Mouse (Mus musculus) frontal cortex, adult 2 months (tissue): Measurements from ENCODE around the gene Gm28043. TPM values are rescaled to one million over a fixed set of nuclear protein-coding genes. Genes with fewer than 3 reads are reported as not detected.
"Not testable (repeated sequence)": the region's sequence is repeated elsewhere in the genome, so short reads cannot be mapped to it uniquely, and the experiment has no call there.

Experiments used
- DNase-seq, 2 experiments: peaks; one replicate each; pipeline ENCODE4 v3.0.0; 2022; ENCODE audit warnings: low spot score in 1 of 2; ENCODE audit errors: extremely low spot score in 1 of 2
- polyA plus RNA-seq: library from polyadenylated mRNA; depleted of rRNA; stranded (reverse); fragments of >200 nt; gene quantifications from 2 replicates; pipeline ENCODE4 v1.2.3, GENCODE M21; 2012; rRNA removed

Gene Gm28043
- 2.7 and 3.3 TPM in 2 replicates for polyA plus RNA-seq

DNA sequence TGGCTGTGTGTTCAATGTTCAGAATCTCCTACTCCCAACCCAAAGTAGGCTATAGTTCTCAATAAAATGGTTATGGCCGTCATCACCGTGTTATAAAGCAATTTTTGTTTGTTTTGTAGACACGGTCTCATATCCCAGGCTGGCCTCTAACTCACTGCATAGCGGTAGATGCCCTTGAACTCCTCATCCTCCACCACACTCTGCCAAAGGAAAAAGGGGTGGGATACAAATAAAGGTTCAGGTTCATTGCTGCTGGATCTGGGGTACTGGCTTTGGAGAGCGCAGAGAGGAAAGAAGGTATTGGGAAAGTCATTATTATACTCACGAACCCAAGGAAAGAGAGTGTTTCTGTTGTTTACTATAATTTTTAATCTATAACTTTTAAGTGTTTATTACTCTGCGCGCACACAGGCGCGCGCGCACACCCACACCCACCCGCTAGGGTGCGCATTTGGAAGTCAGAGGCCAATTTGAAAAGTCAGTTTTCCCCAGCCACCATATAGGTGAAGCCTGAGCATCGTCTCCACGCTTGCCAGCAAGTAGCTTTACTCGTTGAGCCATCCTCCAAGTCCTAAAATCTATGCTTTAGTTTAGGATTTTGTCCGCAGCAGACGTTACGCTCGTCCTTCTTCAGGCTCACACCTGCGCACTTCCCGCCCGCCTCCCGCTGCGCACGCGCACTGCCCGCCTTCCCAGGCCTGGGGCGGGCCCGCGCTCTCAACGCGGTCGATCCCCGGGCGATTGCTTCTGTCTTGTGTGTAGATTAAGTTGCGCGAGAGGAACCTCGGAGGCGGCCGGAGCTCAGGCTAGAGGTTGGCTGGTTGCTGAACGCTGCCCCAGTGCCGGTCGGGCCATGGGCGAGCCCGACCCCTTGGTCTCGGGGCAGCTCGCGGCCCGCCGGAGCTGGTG, at the start of gene Gm28043, which contains the start of gene Rnf8:
TSS of gene Gm28043 (plus strand) at position 762 of the 909 bp plus-strand sequence.
TSS of gene Rnf8 (plus strand) at position 676 of the 909 bp plus-strand sequence.
- DNase-seq, result peak; percentile 85 to 94

DNA sequence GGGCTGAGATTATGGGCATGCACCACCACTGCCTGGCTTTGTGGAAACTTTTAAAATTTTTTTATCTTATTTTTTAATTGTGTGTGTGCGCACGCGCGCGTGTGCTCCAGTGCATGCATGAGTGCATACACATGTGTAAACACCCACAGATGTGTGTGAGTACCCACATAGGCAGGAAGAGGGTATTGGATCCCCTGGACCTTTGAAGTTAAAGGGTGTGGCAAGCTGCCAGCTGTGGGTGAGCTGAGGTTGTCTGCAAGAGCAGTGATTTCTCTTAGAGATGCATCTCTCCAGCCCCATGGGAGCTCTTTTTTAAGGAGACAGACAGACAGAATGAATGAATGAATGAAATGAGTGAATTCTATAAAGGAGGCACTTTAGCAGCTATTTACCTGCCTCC, 49.2 kb upstream of the Gm28043 start:
- DNase-seq, result no peak

DNA sequence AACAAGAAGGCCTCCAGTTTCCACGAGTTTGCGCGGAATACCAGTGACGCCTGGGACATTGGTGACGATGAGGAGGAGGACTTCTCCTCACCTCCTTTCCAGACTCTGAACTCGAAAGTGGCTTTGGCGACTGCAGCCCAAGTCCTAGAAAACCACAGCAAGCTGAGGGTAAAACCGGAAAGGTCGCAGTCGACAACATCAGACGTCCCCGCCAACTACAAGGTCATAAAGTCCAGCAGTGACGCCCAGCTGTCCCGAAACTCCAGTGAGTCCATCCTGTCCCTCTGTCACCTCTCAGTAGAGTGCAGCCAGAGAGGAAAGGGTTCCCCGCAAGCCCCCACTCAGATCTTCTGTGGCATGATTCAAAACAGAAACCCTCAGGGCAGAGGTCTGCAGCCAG, 46.2 kb upstream of the Gm28043 start:
- DNase-seq, result no peak

DNA sequence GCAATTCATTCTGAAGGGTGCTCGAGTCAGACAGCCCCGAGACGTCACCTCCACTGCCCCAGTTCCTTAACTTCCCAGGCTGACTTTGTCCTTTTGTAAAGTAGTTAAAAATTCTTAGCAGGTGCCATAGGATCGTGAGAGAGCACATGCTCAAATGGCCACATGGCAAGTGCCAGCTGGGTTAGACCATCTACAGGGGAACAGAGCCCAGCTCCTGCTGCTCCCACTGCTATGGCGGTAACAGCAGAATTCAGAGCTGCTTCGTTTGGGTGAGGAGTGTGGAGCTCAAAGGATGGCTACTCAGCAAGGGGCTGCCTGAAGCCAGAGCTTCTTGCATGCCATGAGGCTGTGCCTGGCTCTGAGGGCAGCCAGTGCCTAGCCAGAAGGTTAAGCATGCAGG, 44.8 kb upstream of the Gm28043 start:
- DNase-seq, result no peak

DNA sequence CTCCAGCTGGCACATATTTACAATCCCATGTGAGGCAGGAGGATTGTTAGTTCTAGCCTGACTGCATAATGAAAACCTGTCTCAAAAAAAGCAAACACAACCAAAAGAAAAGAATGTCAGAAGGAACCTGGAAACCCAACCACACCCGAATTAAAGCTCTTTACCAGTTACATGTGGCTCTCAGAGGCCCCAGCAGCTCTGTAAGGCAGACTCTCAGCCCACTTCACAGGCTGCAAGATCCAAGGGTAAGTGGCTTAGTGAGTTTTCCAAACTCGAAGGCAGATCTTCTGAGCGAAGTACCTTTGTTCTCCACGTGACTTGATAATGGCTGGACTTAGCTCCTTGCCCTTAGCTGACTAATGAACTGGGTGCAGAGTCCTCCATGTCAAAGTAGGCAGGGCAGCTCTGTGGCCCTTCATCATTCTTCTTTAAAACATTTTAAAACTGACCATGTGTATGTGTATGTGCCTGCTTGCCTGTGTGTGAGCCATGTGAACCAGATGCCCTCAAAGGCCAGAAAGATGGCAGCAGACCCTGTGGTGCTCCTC, 35.0 kb upstream of the Gm28043 start:
- DNase-seq, result no peak

DNA sequence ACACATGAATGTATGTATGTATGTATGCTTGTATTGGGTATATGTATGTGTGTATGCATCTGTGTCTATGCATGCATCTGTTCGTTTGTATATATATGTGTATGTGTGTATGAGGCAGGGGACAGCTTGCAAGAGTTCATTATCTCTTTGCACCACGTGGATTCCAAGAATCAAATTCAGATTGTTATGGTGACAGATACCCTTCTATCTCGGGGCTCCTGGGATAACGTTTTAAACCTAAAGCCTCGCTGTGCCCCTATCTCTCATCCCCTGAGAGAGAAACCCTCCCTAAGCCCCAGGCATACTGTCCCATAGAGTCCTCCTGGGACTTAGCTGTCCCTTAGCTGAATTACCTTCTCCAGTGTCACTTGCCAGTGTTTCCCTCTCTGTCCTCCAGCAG, 31.1 kb upstream of the Gm28043 start:
- no peak for DNase-seq

DNA sequence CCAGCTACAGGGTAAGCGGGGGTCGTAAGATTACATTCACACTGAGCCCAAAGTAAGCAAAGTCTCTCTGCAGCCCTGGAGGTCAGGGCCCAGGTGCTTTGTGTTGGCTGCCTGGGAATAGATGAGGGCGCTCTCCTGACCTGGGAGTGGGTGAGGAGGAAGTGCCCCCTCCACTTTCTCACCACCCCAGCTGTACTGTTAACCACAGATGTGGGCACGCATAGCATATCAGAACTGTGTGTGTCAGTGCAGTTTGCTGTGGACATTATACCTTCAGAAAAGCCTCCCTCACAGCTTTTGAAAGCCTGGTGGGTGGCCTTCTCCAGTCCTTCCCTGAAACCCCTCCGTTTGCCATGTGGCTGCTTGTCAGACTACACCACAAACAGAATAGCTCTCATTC, 30.4 kb upstream of the Gm28043 start:
- no peak for DNase-seq

DNA sequence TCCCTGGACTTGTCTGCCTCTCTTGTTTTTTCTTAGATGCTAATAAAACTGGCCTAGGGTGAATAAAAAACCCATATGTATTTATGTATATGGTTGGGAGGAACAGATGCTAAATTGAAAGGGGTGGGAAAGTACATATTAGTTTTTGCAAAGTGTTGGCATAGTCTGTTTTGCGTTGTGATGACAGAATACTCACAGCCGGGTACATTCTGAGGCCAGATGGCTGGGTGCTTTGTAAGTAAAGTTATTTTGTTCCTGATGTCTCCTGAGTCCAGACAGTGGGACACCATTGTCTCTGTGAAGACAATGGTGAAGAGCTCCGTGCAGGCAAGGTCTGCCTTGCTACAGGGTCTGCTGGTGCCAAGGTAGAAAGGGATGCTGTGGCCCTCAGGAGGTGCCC, 29.9 kb upstream of the Gm28043 start:
- DNase-seq, result no peak

DNA sequence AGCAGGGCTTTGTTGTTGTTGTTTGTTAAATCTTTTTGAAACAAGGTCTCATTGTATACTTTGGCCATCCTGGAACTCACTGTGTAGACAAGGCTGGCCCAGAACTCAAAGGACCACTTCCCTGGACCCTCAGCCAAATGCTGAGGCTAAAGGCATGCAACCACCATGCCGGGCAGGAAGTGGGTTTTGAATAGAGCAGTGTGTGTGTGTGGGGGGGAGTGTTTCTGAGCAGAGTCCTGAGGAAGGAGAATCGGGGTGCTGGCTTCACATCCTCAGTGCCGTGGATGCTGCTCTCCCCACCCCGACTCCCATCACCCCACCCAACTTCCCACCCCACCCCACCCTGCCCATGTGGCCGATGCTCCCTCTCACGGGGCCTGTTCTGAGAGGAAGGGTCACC, 29.2 kb upstream of the Gm28043 start:
- no peak for DNase-seq

DNA sequence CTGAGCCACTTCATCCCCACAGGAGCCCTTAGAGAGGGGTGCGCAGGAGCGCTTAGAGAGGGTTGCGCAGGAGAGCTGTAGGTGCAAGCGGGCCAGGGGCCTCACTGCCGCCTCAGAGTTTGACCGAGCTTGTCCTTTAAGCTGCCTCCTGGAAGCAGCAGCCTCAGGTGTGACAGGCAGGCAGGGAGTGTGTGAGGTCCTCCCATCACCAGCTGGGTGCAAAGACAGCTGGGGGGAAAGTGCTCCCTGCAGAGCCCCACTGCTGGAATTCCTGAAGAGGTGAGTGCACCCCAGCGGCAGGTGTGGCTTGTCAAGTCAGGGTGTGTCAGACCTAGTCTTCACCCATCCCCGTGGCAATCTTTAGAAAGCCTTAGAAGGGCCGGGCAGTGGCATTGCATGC, 27.8 kb upstream of the Gm28043 start:
- no peak for DNase-seq

DNA sequence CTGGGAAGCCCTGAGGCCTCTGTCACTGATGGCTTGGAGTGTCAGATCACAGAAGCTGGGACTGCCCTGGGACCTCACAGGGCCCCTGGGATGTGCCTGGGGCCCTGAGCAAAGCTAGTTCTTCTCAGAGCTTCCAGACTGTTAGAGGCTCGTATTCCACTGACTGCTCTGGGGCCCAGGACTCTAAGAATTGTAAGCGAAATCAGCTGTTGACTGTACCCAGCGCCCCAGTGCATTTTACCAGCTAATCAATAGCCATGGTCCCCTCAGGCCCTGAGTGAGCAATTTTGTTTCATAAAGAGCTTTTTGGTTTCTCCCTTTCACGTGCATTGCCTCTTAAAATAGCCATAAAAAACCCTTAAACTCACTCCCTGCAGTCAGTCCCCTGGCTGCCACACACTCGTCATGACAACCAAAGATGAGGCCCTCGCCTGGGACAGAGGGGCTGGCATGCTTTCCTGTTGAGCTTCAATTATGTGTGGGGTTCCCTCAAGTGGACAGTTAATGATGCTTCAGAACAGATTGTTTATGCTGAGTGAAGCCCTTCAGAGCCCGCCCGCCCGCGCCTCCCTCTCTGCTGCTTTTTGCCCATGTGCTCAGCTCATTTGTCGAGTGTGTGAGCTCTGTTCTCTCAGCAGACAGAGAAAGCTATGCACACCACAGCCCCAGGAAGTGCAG, 25.3 kb upstream of the Gm28043 start:
- DNase-seq, result no peak

DNA sequence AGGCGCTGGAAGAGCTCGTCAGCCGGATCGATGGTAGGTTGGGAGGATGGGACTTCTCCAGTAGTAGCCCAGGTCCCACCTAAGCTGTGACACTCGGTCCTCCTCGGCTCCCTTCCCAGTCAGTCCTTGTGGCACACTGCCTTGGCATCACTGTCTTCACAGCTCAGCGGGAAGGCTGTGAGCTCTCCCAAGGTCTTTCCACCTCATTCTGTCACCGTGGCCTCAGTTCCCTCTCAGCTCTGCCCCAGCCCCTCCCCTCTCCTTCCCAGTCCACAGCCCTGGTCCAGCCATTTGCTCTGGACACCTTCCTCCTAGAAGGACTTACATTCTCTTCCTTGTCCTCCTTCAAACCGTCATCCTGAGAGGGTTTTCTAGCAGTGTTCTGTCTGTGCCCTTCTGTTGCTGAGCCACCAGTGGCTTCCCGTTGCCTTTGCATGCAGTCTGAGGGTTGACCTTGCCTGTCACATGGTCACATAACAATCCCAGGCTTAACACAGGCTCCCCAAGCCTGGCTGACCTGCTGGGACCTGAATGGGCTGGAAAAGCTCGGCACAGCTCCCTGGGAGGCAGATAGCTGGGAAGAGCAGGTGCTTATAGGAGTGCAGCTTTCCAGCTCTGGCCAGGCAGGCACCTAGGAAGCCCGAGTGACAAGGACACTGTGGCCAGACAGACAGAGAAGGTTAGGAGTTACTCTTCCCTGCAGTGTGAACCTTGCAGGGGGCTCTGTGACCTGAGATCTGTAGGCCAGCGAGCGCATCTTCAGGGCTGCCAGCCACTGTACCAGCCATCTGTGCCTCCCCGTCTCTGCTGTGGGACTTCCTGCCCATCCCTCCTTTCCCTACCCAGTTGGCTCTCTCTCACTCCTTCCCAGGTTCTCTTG, 18.5 kb upstream of the Gm28043 start:
- DNase-seq, result no peak

DNA sequence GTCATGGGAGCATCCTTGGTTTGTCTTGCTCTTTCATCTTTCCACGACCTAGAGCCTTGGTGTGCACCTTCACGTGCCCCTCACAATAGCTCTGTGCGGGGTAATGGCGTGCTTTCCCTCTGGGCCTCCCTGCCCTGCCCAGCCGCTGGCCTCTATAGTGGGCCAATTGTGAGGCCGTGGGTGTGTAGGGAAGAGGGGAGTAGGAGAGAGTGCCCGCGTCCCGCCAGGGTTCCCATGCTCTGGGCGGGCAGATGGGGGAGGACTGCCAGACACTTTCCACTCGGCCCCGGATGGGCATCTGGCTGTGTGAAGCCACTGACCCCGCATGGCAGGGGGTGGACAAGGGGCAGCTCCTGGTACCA, 17.9 kb upstream of the Gm28043 start:
- no peak for DNase-seq

DNA sequence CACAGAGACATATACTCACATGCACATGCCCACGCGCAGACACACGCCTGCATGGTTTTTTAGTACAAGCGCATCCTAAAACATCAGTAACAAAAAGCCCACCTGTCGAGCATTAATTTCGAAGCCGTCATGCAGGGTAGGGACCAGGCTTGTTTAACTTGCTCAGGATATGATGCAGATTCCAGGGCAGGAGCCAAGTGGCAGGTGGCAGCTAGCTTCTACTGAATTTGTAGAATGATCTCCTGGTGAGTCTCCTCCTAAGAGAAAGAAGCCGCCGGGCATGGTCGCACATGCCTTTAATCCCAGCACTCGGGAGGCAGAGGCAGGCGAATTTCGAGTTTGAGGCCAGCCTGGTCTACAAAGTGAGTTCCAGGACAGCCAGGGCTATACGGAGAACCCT, 15.6 kb upstream of the Gm28043 start:
- no peak for DNase-seq

DNA sequence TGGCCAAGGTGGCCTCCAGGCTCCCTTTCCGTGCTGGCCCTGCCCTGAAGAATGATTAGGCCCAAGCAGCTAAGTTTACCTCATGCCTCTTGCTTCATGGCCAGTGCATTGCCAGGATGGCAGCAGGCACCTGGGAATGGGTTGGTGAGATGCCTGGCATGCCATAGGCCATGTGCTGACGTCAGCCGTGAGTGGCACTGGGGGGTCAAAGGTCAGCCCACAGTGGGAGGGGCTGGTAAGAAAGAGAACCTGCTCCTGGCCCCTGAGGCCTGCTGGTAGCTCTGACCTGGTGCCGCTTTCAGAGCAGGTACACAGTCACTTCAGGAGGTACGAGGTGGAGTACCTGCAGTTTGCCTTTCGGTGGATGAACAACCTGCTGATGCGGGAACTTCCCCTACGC, 15.1 kb upstream of the Gm28043 start:
- no peak for DNase-seq

DNA sequence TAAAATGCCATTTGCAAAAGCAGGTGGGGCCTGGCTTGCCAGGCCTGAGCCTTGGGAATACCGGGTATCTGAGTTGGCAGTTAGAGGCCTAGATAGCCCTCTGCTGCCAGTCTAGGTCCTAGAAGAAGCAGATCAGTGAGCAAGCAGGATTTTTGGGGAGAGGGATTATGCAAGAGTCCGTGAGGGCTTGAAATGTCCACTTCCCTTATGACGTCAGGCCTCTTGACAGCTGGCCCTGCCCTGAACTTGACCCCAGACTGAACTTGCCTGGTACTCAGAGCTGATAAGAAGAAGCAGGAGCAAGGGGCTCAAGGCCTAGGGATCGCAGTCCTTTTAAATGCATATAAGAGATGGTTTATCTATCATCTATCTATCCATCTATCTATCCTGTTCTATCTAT, 13.3 kb upstream of the Gm28043 start:
- no peak for DNase-seq

DNA sequence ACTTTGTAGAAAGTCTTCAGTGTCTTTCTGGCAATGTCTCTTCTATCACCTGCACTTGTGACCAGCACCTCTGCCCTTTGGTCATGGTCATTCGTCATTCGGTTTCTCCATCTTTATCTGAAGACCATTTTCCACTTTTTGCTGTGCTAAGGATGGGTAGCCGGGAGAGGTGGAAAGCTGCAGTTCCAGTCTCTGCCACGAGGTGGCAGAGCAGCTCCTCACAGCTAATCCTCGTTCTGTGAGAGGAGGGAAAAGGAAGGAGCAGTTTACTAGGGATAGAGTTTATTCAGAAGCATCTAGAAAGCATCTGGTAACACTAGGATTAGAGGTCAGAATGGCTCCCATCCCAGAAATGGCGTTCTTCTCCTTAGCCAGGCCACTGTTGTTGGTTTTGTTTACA, 11.4 kb upstream of the Gm28043 start:
- DNase-seq, result peak in 1 of 2 experiments; percentile 88

DNA sequence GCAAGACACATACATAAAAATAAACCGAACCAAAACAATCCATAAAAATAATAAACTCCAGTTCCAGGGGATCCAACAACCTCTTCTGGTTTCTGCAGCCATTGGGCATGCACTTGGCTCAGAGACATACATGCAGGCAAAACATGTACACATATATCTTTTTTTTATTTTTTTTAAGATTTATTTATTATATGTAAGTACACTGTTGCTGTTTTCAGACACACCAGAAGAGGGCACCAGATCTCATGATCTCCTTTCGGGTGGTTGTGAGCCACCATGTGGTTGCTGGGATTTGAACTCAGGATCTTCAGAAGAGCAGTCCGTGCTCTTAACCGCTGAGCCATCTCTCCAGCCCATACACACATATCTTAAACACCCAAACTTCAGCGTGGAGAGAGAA, 1.2 kb upstream of the Gm28043 start:
- not testable (repeated sequence) for DNase-seq

DNA sequence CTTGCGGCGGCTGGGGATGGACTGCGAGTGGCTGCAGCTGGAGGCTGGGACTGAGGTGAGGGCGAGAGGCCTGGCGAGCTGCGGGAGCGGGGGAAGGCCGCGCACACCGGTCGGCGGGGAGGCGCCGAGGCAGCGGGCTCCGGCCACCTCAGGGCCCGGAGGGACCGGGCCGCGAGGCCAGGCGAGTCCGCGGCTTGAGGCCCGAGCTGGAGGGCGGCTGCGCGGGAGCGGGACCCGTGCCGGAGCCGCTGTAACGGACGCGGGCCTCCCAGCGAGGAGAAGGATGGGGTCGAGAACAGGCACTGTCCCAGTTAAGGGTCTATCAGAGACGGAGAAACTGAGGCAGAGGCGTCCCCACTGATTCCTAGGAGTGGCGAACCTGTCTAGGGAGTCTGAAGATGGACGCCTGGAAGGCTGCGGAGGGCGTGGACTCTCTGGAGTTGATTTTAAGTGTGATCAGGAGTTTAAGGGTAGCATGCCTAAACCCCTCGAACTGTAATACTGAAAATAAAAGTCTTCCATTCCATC, 412 bp downstream of the Gm28043 start:
- no peak for DNase-seq

DNA sequence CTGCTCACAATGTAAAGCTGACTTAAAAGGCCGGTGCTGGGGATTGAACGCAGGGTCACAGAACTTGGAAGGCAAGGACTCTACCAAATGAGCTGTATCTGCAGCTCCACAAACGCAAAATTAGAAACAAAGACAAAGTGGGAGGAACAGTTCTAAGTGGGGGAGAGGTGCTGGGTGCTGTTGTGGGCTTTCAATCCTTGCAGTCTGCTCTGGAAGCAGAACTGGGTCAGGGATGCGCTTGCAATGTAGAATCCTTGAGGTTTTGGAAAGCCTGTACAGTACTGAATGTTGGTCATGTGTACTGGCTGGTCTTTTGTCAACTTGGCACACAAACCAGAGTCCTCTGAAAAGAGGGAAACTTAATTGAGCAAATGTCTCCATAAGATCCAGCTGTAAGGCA, 940 bp downstream of the Gm28043 start:
- DNase-seq, result peak in 1 of 2 experiments; percentile 44
